In genomic region chr4:9080821-9081493, GRCm38 (mm10) we compare ENCODE assay signal across 11 mouse cellular contexts.
DNase-seq lines count a peak whose midpoint lies in the region; TF ChIP-seq lines count a peak whose summit lies in the region.
"Had no signal": no experiment of that assay in that cellular context is flagged by ENCODE, and none has a peak within 500 bp of the region (broad histone marks: within the 10 kb centered on the region; RNA-seq: fewer than 3 reads in every experiment).

No protein-coding gene starts in this region.

- no peak overlapping the region for H3K27ac ChIP-seq in cerebellum, adult 2 months (ENCODE audit: insufficient read depth, low read length)
- H3K27ac ChIP-seq: liver, embryonic 12.5 days; stomach, embryonic 15.5 days had no signal

- peak; percentile 36 to 41 for DNase-seq in cerebellum, adult 2 months
- no peak for DNase-seq in cerebellum, adult 11-12 months
- DNase-seq in left cerebral cortex, postnatal 4 days: peak; percentile 88
- no peak for DNase-seq in left cerebral cortex, postnatal 14 days (ENCODE audit: low spot score in 2 of 2)
- peak; percentile 67 to 84 for DNase-seq in cerebellum, postnatal 14 days
- no peak for DNase-seq in c-Kit-positive CD71-positive TER-119-positive erythroid progenitor cells, embryonic 14.5 days (ENCODE audit: low spot score)
- DNase-seq in B cell, adult 2 months: no peak

- H3K36me3 ChIP-seq in C2C12 (ENCODE audit: control insufficient read depth, insufficient read depth): no peaks in the 10 kb centered on the region
- H3K36me3 ChIP-seq: liver, embryonic 12.5 days; midbrain, embryonic 10.5 days; stomach, embryonic 15.5 days had no signal

- H3ac ChIP-seq in C2C12 (ENCODE audit: control insufficient read depth, insufficient read length, low read depth): no peak overlapping the region

- intact Hi-C loops in left cerebral cortex, postnatal 4 days (cut with DNase I): no loop called here
- intact Hi-C loops in left cerebral cortex, postnatal 14 days (cut with DNase I): no loop called here

- TF ChIP-seq CTCF in cerebellum, adult 2 months (IDR thresholded peaks at IDR 0.05; ENCODE audit: borderline replicate concordance, insufficient read depth, low read depth, low read length): no peak
- TF ChIP-seq CTCF in C2C12 (IDR thresholded peaks at IDR 0.05; ENCODE audit: control insufficient read depth, insufficient read depth, insufficient read length): no peak

- peaks cover 22% of the 10 kb centered on the region for H3K4me1 ChIP-seq in cerebellum, adult 2 months (ENCODE audit: control insufficient read depth, insufficient read depth, low read length)

- no peak for TF ChIP-seq POLR2A in cerebellum, adult 2 months (IDR thresholded peaks at IDR 0.05; ENCODE audit: borderline replicate concordance, insufficient read depth, low read length)

- H3K27me3 ChIP-seq in cerebellum, adult 2 months (ENCODE audit: control insufficient read depth, insufficient read depth, low read length): no peaks in the 10 kb centered on the region
- H3K27me3 ChIP-seq in C2C12 (ENCODE audit: control insufficient read depth, insufficient read depth, insufficient read length): no peaks in the 10 kb centered on the region
- H3K27me3 ChIP-seq: liver, embryonic 12.5 days; stomach, embryonic 15.5 days had no signal

- no peaks in the 10 kb centered on the region for H3K79me2 ChIP-seq in C2C12 (ENCODE audit: control insufficient read depth, insufficient read depth)

- H3K79me3 ChIP-seq in C2C12 (ENCODE audit: low read depth): no peaks in the 10 kb centered on the region

- H3K4me3 ChIP-seq in cerebellum, adult 2 months (replicated peaks; ENCODE audit: insufficient read depth, low read depth, low read length): no peak overlapping the region
- H3K4me3 ChIP-seq in C2C12 (ENCODE audit: insufficient read depth, poor library complexity, severe bottlenecking): no peak overlapping the region
- H3K4me3 ChIP-seq: liver, embryonic 12.5 days; midbrain, embryonic 10.5 days; stomach, embryonic 15.5 days had no signal

- WGBS in cerebellum, adult 2 months: 69% methylated on average over 15 of the region's 15 CpGs

TF ChIP-seq in C2C12, 6 proteins besides CTCF, POLR2A, EP300 and RAD21:
- no peak for TF ChIP-seq MYOG (IDR thresholded peaks at IDR 0.05; ENCODE audit: control insufficient read depth, extremely low read depth, insufficient read length)
- TF ChIP-seq CEBPB (IDR thresholded peaks at IDR 0.05; ENCODE audit: low read depth): peak; percentile 57
- no peak for TF ChIP-seq USF1 (IDR thresholded peaks at IDR 0.05; ENCODE audit: low read depth)
- TF ChIP-seq FOSL1 (IDR thresholded peaks at IDR 0.05; ENCODE audit: insufficient read depth, low read length, poor library complexity, severe bottlenecking): no peak
- peak; percentile 59 for TF ChIP-seq MYOD1 (IDR thresholded peaks at IDR 0.05; ENCODE audit: control insufficient read depth, insufficient read length, low read depth)
- peak; percentile 53 for TF ChIP-seq MAX (IDR thresholded peaks at IDR 0.05)

Comparison
In these comparisons a context has a peak if more than half of its experiments do, and no peak if none do; other contexts are left out.
1. DNase-seq: peak in cerebellum, adult 2 months (2 of 2), left cerebral cortex, postnatal 4 days (single experiment) and cerebellum, postnatal 14 days (2 of 2); none in cerebellum, adult 11-12 months (single experiment), left cerebral cortex, postnatal 14 days (0 of 2), c-Kit-positive CD71-positive TER-119-positive erythroid progenitor cells, embryonic 14.5 days (single experiment) and B cell, adult 2 months (0 of 2).